Mouse (Mus musculus): Measurements from ENCODE around the gene Zfp36l2. TPM values are rescaled to one million over a fixed set of nuclear protein-coding genes. Genes with fewer than 3 reads are reported as not detected.
A peak's percentile ranks its signal among the peaks of the same experiment; 100 is the strongest.
"Not testable (repeated sequence)": the region's sequence is repeated elsewhere in the genome, so short reads cannot be mapped to it uniquely, and the experiment has no call there.

Zfp36l2 gene
- 13.4 and 14.2 TPM in 2 replicates for polyA plus RNA-seq (2016; fragmentation: Nextera tagmentation; extraction: Ambion mirVana)

GRCm38 (mm10) chr17:84187727-84188373, at the start of gene Zfp36l2:
Zfp36l2 (minus strand) TSS chr17:84187947.
- peaks cover 36% of the 10 kb centered on the region for H3K36me3 ChIP-seq
- no peaks in the 10 kb centered on the region for H3K27me3 ChIP-seq (ENCODE audit: low read depth, poor library complexity, severe bottlenecking)
- no peaks in the 10 kb centered on the region for H3K9me3 ChIP-seq (replicated peaks)
- DNase-seq (ENCODE audit: low spot score) = peak; percentile 97
- peak within 1 kb of the TSS; percentile 97 for H3K27ac ChIP-seq
- WGBS = 1% methylated on average over 68 of the region's 76 CpGs
- H3K4me3 ChIP-seq = peak within 1 kb of the TSS; percentile 64
- peaks cover 45% of the 10 kb centered on the region for H3K4me1 ChIP-seq

DNA sequence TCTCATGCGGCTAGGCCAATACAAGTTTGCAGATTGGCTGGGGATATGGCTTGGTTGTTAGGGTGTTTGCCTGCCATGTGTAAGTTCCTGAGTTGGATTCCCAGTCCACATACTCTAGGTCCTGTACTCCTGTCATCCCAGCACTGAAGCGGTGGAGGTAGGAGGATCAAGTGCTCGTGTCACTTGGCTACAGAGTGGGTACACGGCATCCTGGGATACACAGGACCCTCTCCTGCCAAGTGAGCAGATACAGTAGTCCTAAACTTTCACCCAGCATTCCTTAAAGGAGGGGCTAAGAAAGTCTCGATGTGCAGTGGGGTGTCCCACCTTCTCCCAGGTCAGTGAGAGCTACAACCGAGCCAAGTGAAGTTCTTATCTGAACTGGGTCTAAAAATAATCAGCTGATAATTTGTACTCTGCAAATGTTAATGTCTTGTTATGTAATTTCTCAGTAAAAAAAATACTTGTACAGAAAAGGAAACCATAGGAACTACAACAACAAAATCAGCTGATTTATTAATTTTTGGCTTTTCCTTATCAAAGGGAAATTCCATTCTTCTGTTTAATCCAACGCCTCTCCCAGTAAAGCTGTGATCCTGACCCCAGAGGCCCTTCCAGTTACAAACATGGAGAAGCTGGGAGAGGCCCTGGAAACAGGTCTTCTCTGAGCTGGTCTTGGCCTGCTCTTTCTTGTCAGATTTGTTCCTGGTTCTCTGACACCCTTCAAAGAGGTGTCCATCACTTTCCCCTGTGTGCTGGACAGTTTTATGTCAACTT, 49.2 kb upstream of the Zfp36l2 start:
- Histone ChIP-seq H3K4me1 (0 out of 2 replicates have a peak, but pooled peaks cover 7% of the 10 kb centered on the region), H3K4me3 (no peak overlapping the region), H3K27me3 (ENCODE audit: low read depth, poor library complexity, severe bottlenecking) (no peaks in the 10 kb centered on the region), H3K27ac (no peak overlapping the region), H3K9me3 (replicated peaks) (no peaks in the 10 kb centered on the region), H3K36me3 (0 out of 2 replicates have a peak, but pooled peaks cover 6% of the 10 kb centered on the region)
- WGBS = 93% methylated on average over 7 of the region's 7 CpGs
- DNase-seq (ENCODE audit: low spot score) = no peak

DNA sequence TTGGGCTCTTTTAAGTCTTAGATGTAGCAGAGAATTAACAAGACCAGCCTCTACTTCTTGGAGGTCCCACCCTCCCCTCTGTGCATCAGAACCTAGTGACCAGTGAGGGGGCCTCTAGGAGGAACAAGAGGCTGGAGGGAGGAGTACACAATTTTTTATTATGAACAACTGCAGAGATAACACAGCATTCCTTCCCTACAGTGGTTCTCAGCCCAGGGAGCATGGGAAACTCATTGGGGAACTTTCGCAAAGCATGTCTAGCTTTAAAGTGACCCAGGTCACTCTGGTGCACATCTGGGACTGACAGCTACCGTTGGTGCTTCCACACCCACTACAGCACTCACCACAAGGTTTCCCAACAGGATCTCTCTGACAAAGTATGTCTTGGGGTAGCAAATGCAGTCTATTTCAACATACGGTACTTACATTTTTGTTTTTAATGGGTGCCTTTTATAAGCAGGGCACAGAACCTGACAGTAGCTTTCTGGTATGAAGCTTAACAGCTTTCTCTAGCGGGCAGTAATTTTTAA, 47.7 kb upstream of the Zfp36l2 start:
- 86% methylated on average over 4 of the region's 4 CpGs for WGBS
- Histone ChIP-seq H3K9me3 (replicated peaks) (no peaks in the 10 kb centered on the region), H3K4me1 (0 out of 2 replicates have a peak, but pooled peaks cover 7% of the 10 kb centered on the region), H3K27me3 (ENCODE audit: low read depth, poor library complexity, severe bottlenecking) (no peaks in the 10 kb centered on the region), H3K4me3 (no peak overlapping the region), H3K27ac (no peak overlapping the region), H3K36me3 (peaks cover 6% of the 10 kb centered on the region; the same call in 1 of the 2 replicates)
- DNase-seq (ENCODE audit: low spot score) = no peak

- H3K4me1 ChIP-seq; H3K27me3 ChIP-seq (ENCODE audit: low read depth, poor library complexity, severe bottlenecking); H3K4me3 ChIP-seq; H3K9me3 ChIP-seq (replicated peaks); H3K27ac ChIP-seq; DNase-seq (ENCODE audit: low spot score): not testable (repeated sequence)
- WGBS = no CpG with 5 or more reads among the region's 4 CpGs
- peaks cover 11% of the 10 kb centered on the region; the same call in 1 of the 2 replicates for H3K36me3 ChIP-seq
Observed at GRCm38 (mm10) chr17:84234785-84235184, 47.0 kb upstream of the Zfp36l2 start.

DNA sequence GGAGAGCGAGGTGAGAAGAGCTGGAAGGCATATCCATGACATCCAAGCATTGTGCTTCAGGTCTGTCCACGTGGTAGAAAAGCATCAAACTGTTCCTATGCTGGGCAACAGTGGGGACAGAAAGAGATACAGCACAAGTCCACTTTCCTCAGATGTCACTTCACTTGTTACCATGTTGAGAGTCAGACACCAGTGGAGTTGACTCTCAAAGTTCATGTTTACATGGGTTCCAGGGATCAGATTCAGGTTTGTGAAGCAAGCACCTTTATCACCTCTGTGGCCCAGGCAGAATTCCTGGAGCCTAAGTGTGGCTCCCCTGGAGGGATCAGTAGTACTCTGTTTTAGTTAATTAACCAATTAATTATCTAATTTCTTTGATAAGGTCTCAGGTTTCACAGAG, 46.0 kb upstream of the Zfp36l2 start:
- no peak overlapping the region for H3K27ac ChIP-seq
- H3K36me3 ChIP-seq = peaks cover 21% of the 10 kb centered on the region
- no peaks in the 10 kb centered on the region for H3K27me3 ChIP-seq (ENCODE audit: low read depth, poor library complexity, severe bottlenecking)
- H3K4me3 ChIP-seq = no peak overlapping the region
- no peaks in the 10 kb centered on the region for H3K9me3 ChIP-seq (replicated peaks)
- H3K4me1 ChIP-seq = peaks cover 7% of the 10 kb centered on the region; the same call in 1 of the 2 replicates
- WGBS = 93% methylated on average over 2 of the region's 2 CpGs
- no peak for DNase-seq (ENCODE audit: low spot score)

DNA sequence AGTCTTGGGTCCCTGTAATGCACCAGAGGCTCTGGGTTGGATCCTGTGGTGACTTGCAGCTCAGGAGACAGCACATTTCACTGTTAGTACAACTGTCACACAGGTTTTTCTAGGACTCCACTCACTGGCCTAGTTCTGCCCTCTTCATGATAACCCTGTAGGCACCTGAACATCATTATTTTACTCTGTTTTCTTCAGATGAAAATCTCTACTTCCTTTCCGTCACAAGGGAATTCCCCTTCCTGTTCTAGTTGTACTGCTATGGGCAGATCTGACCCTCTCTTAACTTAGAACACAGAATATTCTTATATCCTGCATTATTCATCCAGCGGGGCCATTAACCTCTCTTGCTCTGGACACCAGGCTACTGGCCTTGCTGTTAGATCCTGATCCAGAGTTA, 43.6 kb upstream of the Zfp36l2 start:
- Histone ChIP-seq H3K4me1 (peaks cover 19% of the 10 kb centered on the region), H3K27me3 (ENCODE audit: low read depth, poor library complexity, severe bottlenecking) (no peaks in the 10 kb centered on the region), H3K9me3 (replicated peaks) (no peaks in the 10 kb centered on the region), H3K4me3 (no peak overlapping the region), H3K27ac (no peak overlapping the region), H3K36me3 (peaks cover 41% of the 10 kb centered on the region)
- DNase-seq (ENCODE audit: low spot score) = no peak
- 94% methylated on average over 2 of the region's 2 CpGs for WGBS

DNA sequence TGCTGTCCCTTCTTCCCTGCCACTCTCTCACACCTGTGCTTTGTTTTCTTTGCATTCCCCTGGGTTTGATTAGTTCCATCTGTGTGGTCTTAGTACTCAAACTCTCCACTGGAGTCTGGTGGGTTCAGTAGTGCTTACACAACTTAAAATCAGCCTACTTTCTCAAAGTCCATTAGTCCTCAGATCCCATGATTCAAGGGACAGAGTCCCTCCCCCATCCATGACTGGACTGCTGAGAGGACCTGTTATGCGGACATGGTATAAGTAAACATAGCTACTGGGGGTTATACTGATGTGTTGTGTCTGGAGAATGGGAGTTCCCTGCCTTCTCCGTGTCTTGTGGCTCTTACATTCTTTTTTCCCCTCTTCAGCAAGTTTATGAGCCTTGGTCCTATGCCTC, 40.5 kb upstream of the Zfp36l2 start:
- peaks cover 61% of the 10 kb centered on the region for H3K36me3 ChIP-seq
- peak overlapping the region; percentile 53; the same call in 1 of the 2 replicates for H3K27ac ChIP-seq
- H3K27me3 ChIP-seq (ENCODE audit: low read depth, poor library complexity, severe bottlenecking) = no peaks in the 10 kb centered on the region
- DNase-seq (ENCODE audit: low spot score) = no peak
- peaks cover 36% of the 10 kb centered on the region for H3K4me1 ChIP-seq
- no peaks in the 10 kb centered on the region for H3K9me3 ChIP-seq (replicated peaks)
- H3K4me3 ChIP-seq = no peak overlapping the region
- 88% methylated on average over 2 of the region's 2 CpGs for WGBS

- Histone ChIP-seq H3K4me3 (no peak overlapping the region), H3K27ac (no peak overlapping the region), H3K9me3 (replicated peaks) (no peaks in the 10 kb centered on the region), H3K36me3 (peaks cover 72% of the 10 kb centered on the region), H3K27me3 (ENCODE audit: low read depth, poor library complexity, severe bottlenecking) (no peaks in the 10 kb centered on the region), H3K4me1 (peaks cover 41% of the 10 kb centered on the region)
- WGBS = 85% methylated on average over 6 of the region's 6 CpGs
- no peak for DNase-seq (ENCODE audit: low spot score)
Observed at GRCm38 (mm10) chr17:84226681-84227080, 38.9 kb upstream of the Zfp36l2 start.

DNA sequence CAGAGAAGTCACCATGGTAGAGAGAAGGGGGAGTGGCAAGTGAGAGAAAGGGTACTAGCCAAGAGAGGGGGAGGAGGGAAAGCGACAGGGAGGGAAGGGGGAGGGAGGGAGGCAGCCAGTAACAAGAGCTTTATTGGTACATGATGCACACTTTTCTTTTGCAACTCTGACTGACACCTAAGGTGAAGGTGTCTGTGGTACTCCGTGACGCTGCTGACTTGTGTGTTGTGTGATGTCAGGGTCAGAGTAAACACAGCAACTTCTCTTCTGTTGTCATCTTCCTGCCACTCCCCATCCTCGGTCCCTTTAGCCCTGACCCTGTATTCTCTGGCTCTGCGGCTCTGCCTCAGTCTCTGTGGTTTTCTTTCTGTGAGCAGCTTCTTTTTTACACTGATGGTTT, 38.5 kb upstream of the Zfp36l2 start:
- no peak for DNase-seq (ENCODE audit: low spot score)
- Histone ChIP-seq H3K4me3 (no peak overlapping the region), H3K27ac (no peak overlapping the region), H3K27me3 (ENCODE audit: low read depth, poor library complexity, severe bottlenecking) (no peaks in the 10 kb centered on the region), H3K36me3 (peaks cover 77% of the 10 kb centered on the region), H3K4me1 (peaks cover 41% of the 10 kb centered on the region), H3K9me3 (replicated peaks) (no peaks in the 10 kb centered on the region)
- WGBS = 63% methylated on average over 5 of the region's 5 CpGs

GRCm38 (mm10) chr17:84224217-84224887, 36.6 kb upstream of the Zfp36l2 start:
- H3K36me3 ChIP-seq = peaks cover 80% of the 10 kb centered on the region
- no peak overlapping the region for H3K4me3 ChIP-seq
- WGBS = 67% methylated on average over 15 of the region's 15 CpGs
- peaks cover 41% of the 10 kb centered on the region for H3K4me1 ChIP-seq
- H3K27ac ChIP-seq = peak overlapping the region; percentile 51
- H3K9me3 ChIP-seq (replicated peaks) = no peaks in the 10 kb centered on the region
- no peak for DNase-seq (ENCODE audit: low spot score)
- no peaks in the 10 kb centered on the region for H3K27me3 ChIP-seq (ENCODE audit: low read depth, poor library complexity, severe bottlenecking)

DNA sequence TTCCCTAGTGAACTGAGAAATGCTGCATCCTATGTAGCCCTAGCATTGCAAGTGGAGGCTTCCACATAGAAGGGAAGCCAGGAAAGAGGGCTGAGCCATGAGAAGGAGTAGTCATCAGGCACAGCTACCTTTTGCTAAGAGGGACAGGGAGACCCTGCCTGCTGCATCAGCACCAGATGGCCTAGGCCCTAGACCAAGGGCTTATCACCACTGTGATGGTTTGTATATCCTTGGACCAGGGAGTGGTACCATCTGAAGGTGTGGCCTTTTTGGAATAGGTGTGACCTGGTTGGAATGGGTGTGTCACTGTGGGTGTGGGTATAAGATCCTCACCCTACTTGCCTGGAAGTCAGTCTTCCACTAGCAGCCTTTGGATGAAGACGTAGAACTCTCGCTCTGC, 31.1 kb upstream of the Zfp36l2 start:
- H3K27me3 ChIP-seq (ENCODE audit: low read depth, poor library complexity, severe bottlenecking); DNase-seq (ENCODE audit: low spot score); H3K4me3 ChIP-seq; H3K9me3 ChIP-seq (replicated peaks); H3K27ac ChIP-seq: not testable (repeated sequence)
- Histone ChIP-seq H3K36me3 (peaks cover 57% of the 10 kb centered on the region), H3K4me1 (peaks cover 14% of the 10 kb centered on the region)
- WGBS = 94% methylated on average over 2 of the region's 2 CpGs

DNA sequence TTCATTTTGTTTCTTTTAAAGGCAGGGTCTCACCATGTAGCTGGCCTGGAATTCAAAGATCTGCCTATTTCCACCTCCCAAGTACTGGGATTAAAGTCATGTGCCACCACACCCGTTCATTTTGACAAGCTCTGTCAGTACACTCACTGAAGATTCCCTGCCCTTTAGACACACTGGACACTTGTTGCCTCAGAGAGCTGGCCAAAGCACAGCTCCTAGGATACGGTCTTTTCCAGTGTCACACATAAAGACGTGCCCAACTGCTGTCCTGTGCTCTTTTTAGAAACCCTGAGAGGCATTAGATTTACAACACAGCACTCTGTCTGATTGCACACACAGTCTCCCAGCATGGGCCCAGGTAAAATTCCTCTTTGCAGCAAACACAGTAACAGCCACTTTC, 29.9 kb upstream of the Zfp36l2 start:
- H3K36me3 ChIP-seq = peaks cover 49% of the 10 kb centered on the region
- no peak overlapping the region for H3K27ac ChIP-seq
- H3K4me1 ChIP-seq = peaks cover 4% of the 10 kb centered on the region; the same call in 1 of the 2 replicates
- H3K4me3 ChIP-seq = no peak overlapping the region
- no peak for DNase-seq (ENCODE audit: low spot score)
- 90% methylated on average over 3 of the region's 3 CpGs for WGBS
- no peaks in the 10 kb centered on the region for H3K9me3 ChIP-seq (replicated peaks)
- no peaks in the 10 kb centered on the region for H3K27me3 ChIP-seq (ENCODE audit: low read depth, poor library complexity, severe bottlenecking)
